Mouse (Mus musculus) C2C12 (cell line): Measurements from ENCODE around the gene Snrpa1. TPM values are rescaled to one million over a fixed set of nuclear protein-coding genes. Genes with fewer than 3 reads are reported as not detected.

Source experiments
- H3K27me3 ChIP-seq: one replicate; pipeline ENCODE4 v1.6.1; 2011; ENCODE audit not compliant: control insufficient read depth, insufficient read depth, insufficient read length
- H3K36me3 ChIP-seq: one replicate; pipeline ENCODE4 v1.6.1; 2011; ENCODE audit not compliant: control insufficient read depth, insufficient read depth
- H3K4me3 ChIP-seq: one replicate; pipeline ENCODE4 v1.5.1; 2011; ENCODE audit warnings: mild to moderate bottlenecking, control low read depth; ENCODE audit not compliant: poor library complexity, insufficient read depth, severe bottlenecking
- H3K79me2 ChIP-seq: one replicate; pipeline ENCODE4 v1.6.1; 2011; ENCODE audit not compliant: control insufficient read depth, insufficient read depth
- H3K79me3 ChIP-seq: one replicate; pipeline ENCODE4 v1.6.1; 2011; ENCODE audit warnings: low read depth, control low read depth
- H3ac ChIP-seq: one replicate; pipeline ENCODE3; 2011; ENCODE audit warnings: low read depth; ENCODE audit not compliant: control insufficient read depth, insufficient read length
- CEBPB ChIP-seq: IDR thresholded peaks from one replicate; pipeline ENCODE4 v1.6.1; 2011; ENCODE audit warnings: low read depth, mild to moderate bottlenecking, control low read depth, moderate library complexity
- CTCF ChIP-seq: IDR thresholded peaks from one replicate; pipeline ENCODE4 v1.5.1; 2011; ENCODE audit not compliant: control insufficient read depth, insufficient read depth, insufficient read length
- FOSL1 ChIP-seq: IDR thresholded peaks from one replicate; pipeline ENCODE4 v1.8.0; 2011; ENCODE audit warnings: mild to moderate bottlenecking, low read length; ENCODE audit not compliant: poor library complexity, insufficient read depth, severe bottlenecking
- MAX ChIP-seq: IDR thresholded peaks from one replicate; pipeline ENCODE4 v1.6.1; 2011; ENCODE audit warnings: mild to moderate bottlenecking, control low read depth
- MYOD1 ChIP-seq: IDR thresholded peaks from one replicate; pipeline ENCODE4 v1.6.1; 2011; ENCODE audit warnings: low read depth; ENCODE audit not compliant: control insufficient read depth, insufficient read length
- MYOG ChIP-seq: IDR thresholded peaks from one replicate; pipeline ENCODE4 v1.6.1; 2011; ENCODE audit not compliant: control insufficient read depth, insufficient read length; ENCODE audit errors: extremely low read depth
- USF1 ChIP-seq: IDR thresholded peaks from one replicate; pipeline ENCODE4 v1.6.1; 2011; ENCODE audit warnings: low read depth, mild to moderate bottlenecking, control low read depth, moderate library complexity
- polyA plus RNA-seq: library from polyadenylated mRNA; unstranded; fragments of >200 nt; fragmentation: generic; extraction: Trizol; gene quantifications from one replicate; pipeline ENCODE4 v1.2.1, GENCODE M21; 2012; ENCODE audit warnings: missing spikeins

The Snrpa1 gene
- polyA plus RNA-seq, 1 experiment = 120 TPM

DNA sequence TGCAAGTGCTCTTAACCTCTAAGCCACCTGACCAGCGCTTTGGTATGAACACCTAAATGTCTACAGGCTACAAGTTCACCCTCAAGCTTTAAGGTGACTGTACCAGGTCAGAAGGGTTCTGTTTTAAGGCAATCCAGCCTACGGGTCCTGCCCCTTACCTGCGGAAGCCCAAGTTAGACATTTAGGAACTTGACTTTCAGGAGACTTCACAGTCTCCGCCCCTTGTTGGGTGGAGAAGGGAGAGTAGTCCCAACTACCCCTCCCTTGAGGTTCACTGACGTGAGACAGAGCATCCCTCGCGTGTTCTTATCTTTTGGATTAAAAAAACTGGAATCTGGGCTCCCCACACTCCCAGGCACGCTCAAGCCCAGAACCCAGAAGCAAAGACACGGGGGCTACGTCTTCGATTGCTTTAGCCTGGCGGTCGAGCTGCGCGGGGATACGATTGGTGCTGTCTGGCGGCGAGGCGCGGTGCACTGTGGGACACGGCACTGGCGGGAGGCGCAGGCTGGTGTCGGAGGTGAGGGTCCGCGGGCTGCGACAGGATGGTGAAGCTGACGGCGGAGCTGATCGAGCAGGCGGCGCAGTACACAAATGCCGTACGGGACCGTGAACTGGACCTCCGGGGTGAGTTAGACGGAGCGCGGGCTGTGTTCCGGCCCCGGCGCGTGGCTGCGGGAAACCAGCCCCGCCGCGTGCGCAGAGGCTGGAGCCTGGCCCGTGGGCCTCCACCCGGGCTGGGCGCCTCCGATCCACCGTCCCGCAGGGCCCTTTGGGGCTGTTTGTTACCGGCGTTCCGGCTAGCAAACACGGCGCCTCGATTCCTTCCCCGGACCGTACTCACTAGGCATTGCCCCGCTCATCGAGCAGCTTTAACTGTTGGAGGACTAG lies 1.5 kb downstream of the Snrpa1 start:
- peak overlapping the region; percentile 75 for H3K4me3 ChIP-seq
- H3K79me3 ChIP-seq = peaks cover 33% of the 10 kb centered on the region
- peaks cover 49% of the 10 kb centered on the region for H3K79me2 ChIP-seq
- no peaks in the 10 kb centered on the region for H3K27me3 ChIP-seq
- peak overlapping the region; percentile 99 for H3ac ChIP-seq
- TF ChIP-seq USF1 (no peak), MAX (peak; percentile 59)
- peaks cover 36% of the 10 kb centered on the region for H3K36me3 ChIP-seq

DNA sequence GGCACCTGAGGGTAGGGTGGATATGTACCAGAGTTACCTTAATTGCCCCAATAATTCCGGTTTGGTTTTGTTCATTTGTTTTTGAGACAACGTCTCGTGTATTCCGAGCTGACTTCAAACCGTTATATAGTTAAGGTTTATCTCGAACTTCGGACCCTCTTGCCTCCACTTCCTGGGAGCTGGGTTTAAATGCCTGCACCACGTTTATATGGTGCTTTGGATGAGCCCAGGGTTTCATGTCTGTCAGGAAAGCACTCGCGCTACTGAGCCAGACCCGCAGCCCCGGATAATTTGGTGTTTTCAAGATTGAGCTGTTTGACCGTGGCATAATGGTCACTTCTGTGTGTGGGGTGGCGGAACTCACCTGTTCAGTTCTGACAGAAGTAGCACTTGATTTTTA lies 2.3 kb downstream of the Snrpa1 start:
- peaks cover 49% of the 10 kb centered on the region for H3K79me2 ChIP-seq
- no peaks in the 10 kb centered on the region for H3K27me3 ChIP-seq
- H3K4me3 ChIP-seq = peak overlapping the region; percentile 75
- peaks cover 41% of the 10 kb centered on the region for H3K36me3 ChIP-seq
- TF ChIP-seq USF1 = no peak
- no peak for TF ChIP-seq CEBPB
- no peak for TF ChIP-seq MYOD1
- no peak for TF ChIP-seq MAX
- no peak for TF ChIP-seq FOSL1
- no peak for TF ChIP-seq MYOG
- no peak for TF ChIP-seq CTCF
- H3K79me3 ChIP-seq = peaks cover 33% of the 10 kb centered on the region
- peak overlapping the region; percentile 99 for H3ac ChIP-seq

DNA sequence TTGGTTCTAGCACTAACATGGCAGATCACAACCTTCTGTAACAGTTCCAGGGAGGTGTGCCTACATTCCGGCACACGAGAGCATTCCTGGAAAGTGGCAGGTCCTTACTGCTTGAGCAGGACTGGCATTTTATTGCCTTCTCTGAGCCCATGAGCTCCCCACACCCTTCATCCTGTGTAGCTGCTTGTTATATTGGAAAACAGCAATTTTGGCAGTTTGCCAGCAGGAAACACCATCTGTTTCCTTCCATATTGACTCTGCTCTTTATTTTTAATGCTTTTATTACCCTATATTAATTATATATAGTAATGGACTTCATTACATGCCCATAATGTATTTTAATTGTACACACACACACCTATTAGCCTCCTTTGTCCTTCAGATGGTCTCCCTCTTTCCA lies 17.6 kb downstream of the Snrpa1 start:
- H3K79me3 ChIP-seq = peaks cover 11% of the 10 kb centered on the region
- H3ac ChIP-seq = no peak overlapping the region
- no peaks in the 10 kb centered on the region for H3K27me3 ChIP-seq
- peaks cover 17% of the 10 kb centered on the region for H3K79me2 ChIP-seq
- peaks cover 45% of the 10 kb centered on the region for H3K36me3 ChIP-seq
- no peak overlapping the region for H3K4me3 ChIP-seq
- TF ChIP-seq CEBPB = no peak
- TF ChIP-seq FOSL1 = no peak
- no peak for TF ChIP-seq MAX
- no peak for TF ChIP-seq USF1
- no peak for TF ChIP-seq MYOG
- no peak for TF ChIP-seq MYOD1
- no peak for TF ChIP-seq CTCF

DNA sequence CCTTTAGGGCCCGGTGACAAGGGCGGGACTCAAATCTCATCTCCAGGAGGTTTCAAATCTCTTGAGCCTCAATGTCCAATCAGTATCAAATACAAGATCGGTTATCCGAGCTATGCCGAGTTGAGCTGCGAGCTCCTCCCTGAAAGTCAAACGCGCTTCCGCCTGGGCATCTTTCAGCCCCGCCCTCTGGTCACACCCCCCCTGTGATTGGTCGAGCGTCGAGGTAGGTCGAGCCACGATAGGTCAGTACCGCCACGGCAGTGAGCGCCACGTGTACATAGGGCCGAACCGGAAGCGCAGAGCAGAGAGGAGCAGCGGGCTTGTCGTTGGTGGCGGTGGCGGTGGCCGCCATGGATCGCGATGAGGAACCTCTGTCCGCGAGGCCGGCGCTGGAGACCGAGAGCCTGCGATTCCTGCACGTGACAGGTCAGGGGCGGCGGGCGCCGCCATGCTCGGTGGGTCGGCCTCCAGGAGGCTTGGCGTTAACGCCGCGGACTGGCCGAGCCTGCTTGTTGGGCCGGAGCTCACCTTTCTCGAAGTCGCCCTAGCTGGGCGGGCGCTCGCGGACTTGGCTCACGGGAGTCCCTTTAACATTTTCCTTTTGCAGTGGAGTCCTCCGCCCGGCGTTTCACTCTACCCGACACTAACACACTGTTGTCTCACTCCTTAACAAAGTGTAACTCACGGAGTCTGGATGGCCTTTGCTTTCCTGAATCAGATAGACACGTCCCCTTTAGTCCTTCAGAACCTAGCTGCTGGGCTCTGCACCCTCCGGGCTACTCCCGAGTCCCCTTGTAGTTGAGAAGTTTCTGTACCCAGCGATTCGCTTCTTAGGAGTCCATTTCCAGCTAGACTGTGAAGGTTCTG lies 20.8 kb downstream of the Snrpa1 start, which contains the start of gene Selenos:
TSS of gene Selenos (plus strand) at position 286 of the 867 bp plus-strand sequence.
- H3K27me3 ChIP-seq = no peaks in the 10 kb centered on the region
- peaks cover 24% of the 10 kb centered on the region for H3K79me2 ChIP-seq
- H3K36me3 ChIP-seq = peaks cover 41% of the 10 kb centered on the region
- TF ChIP-seq MYOD1 = no peak
- TF ChIP-seq MAX = peak; percentile 77
- no peak for TF ChIP-seq MYOG
- peak; percentile 56 for TF ChIP-seq USF1
- no peak for TF ChIP-seq CEBPB
- TF ChIP-seq CTCF = no peak
- TF ChIP-seq FOSL1 = no peak
- H3K4me3 ChIP-seq = peak within 1 kb of the TSS; percentile 64
- peaks cover 13% of the 10 kb centered on the region for H3K79me3 ChIP-seq
- peak within 1 kb of the TSS; percentile 71 for H3ac ChIP-seq

DNA sequence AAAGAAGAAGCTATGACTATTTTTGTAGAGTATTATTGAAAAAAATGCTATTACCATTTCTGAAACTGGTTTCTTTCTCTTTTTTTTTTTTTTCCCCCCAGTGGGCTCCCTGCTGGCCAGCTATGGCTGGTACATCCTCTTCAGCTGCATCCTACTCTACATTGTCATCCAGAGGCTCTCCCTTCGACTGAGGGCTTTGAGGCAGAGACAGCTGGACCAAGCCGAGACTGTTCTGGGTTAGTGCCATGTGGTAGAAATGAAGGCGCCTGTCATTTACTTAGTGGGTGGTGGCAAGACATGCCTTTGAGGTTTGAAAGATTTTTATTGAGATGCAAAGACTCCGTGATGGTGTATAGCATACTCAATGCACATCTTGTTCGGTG lies 21.4 kb downstream of the Snrpa1 start:
- H3K79me3 ChIP-seq = peaks cover 15% of the 10 kb centered on the region
- peak overlapping the region; percentile 64 for H3K4me3 ChIP-seq
- H3ac ChIP-seq = peak overlapping the region; percentile 34
- no peaks in the 10 kb centered on the region for H3K27me3 ChIP-seq
- no peak for TF ChIP-seq MYOD1
- peaks cover 41% of the 10 kb centered on the region for H3K36me3 ChIP-seq
- H3K79me2 ChIP-seq = peaks cover 24% of the 10 kb centered on the region

DNA sequence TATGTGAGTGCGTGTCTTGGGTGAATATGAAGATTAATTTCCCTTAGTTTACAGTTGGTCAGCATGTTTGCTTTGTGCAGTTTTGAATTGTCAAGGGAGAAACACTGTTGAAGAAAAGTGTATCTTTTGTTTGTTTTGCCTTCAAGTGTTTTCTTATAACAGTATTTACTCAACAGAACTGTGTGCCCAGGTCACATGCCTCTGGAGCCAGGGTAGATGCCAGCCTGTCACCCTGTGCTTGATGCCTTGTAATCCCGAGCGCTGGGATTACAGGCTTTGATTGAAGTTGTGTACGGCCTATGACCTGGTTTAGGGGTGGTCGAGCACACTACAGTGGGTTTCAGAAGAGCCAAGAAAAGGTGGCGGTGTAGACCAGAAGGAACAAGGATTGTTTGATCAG lies 25.0 kb downstream of the Snrpa1 start:
- TF ChIP-seq MYOD1 (no peak), MYOG (no peak), CEBPB (no peak), USF1 (no peak), FOSL1 (no peak), CTCF (no peak), MAX (no peak)
- Histone ChIP-seq H3K36me3 (peaks cover 64% of the 10 kb centered on the region), H3K79me2 (peaks cover 24% of the 10 kb centered on the region), H3K4me3 (no peak overlapping the region), H3ac (no peak overlapping the region), H3K79me3 (peaks cover 15% of the 10 kb centered on the region), H3K27me3 (no peaks in the 10 kb centered on the region)
